Mouse (Mus musculus) cerebellum, adult (tissue): ENCODE results near the gene Cldn34b2.
"Not testable (repeated sequence)": the region's sequence is repeated elsewhere in the genome, so short reads cannot be mapped to it uniquely, and the experiment has no call there.

Experiments
- ATAC-seq: cut with Nextera tagmentation; 2 replicates; pipeline ENCODE4 v1.9.2; 2017; ENCODE audit warnings: mild to moderate bottlenecking, moderate library complexity, mixed read lengths; ENCODE audit not compliant: insufficient number of reproducible peaks, low FRiP score, low TSS enrichment

The Cldn34b2 gene

GRCm38 (mm10) chrX:155128312-155128711 is at the start of gene Cldn34b2:
TSS of gene Cldn34b2 (minus strand) at chrX:155128412.
- not testable (repeated sequence) for ATAC-seq

- ATAC-seq, result no peak
These were observed 49.4 kb upstream of the Cldn34b2 start for GRCm38 (mm10) chrX:155177640-155178039.

GRCm38 (mm10) chrX:155177230-155177629 is 49.0 kb upstream of the Cldn34b2 start:
- ATAC-seq, result no peak

- no peak for ATAC-seq
These were observed 47.4 kb upstream of the Cldn34b2 start for GRCm38 (mm10) chrX:155175568-155175967.

GRCm38 (mm10) chrX:155172310-155172709 is 44.1 kb upstream of the Cldn34b2 start:
- ATAC-seq, result no peak

- no peak for ATAC-seq
These were observed 43.5 kb upstream of the Cldn34b2 start for GRCm38 (mm10) chrX:155171754-155172153.

GRCm38 (mm10) chrX:155169886-155170285 is 41.7 kb upstream of the Cldn34b2 start:
- ATAC-seq, result no peak

- ATAC-seq, result no peak
These were observed 39.5 kb upstream of the Cldn34b2 start for GRCm38 (mm10) chrX:155167667-155168066.

GRCm38 (mm10) chrX:155166313-155166712 is 38.1 kb upstream of the Cldn34b2 start:
- ATAC-seq, result no peak

GRCm38 (mm10) chrX:155163553-155163952 is 35.3 kb upstream of the Cldn34b2 start:
- ATAC-seq, result no peak

GRCm38 (mm10) chrX:155151868-155152267 is 23.7 kb upstream of the Cldn34b2 start:
- ATAC-seq, result no peak

GRCm38 (mm10) chrX:155144718-155145117 is 16.5 kb upstream of the Cldn34b2 start:
- ATAC-seq, result no peak

- ATAC-seq, result no peak
These were observed 30.2 kb downstream of the Cldn34b2 start for GRCm38 (mm10) chrX:155098024-155098423.

GRCm38 (mm10) chrX:155093566-155093965 is 34.6 kb downstream of the Cldn34b2 start, which contains the start of gene Magea2:
TSS of gene Magea2 (minus strand) at chrX:155093666.
- ATAC-seq, result not testable (repeated sequence)

- not testable (repeated sequence) for ATAC-seq
These were observed 38.5 kb downstream of the Cldn34b2 start, which contains the start of gene Magea1 for GRCm38 (mm10) chrX:155089693-155090092. TSS of gene Magea1 (minus strand) at chrX:155089793.
